Mouse (Mus musculus) CD4-positive, CD25-positive, alpha-beta regulatory T cell, adult 4 months (primary cell): Measurements from ENCODE around the gene Dll1. TPM values are rescaled to one million over a fixed set of nuclear protein-coding genes. Genes with fewer than 3 reads are reported as not detected.
A peak's percentile ranks its signal among the peaks of the same experiment; 100 is the strongest.

Experiments
- ATAC-seq: one replicate; pipeline ENCODE4 v1.8.0; 2017
- polyA plus RNA-seq, 2 experiments: library from polyadenylated mRNA; unstranded; fragments of 100-300 nt; shearing (Covaris generic); gene quantifications; one replicate each; pipeline ENCODE4 v1.2.1; 2017

Gene Dll1
- polyA plus RNA-seq: under 1 TPM in 1 of 2 experiments, not detected in 1; 0.81 TPM

- no peak for ATAC-seq
Observed at GRCm38 (mm10) chr17:15376494-15377181, at the start of gene Dll1. TSS of gene Dll1 (minus strand) at chr17:15376872.

- ATAC-seq: no peak
Observed at GRCm38 (mm10) chr17:15425931-15426330, 49.3 kb upstream of the Dll1 start.

GRCm38 (mm10) chr17:15423080-15423765 lies 46.6 kb upstream of the Dll1 start:
- no peak for ATAC-seq

GRCm38 (mm10) chr17:15422666-15423065 lies 46.0 kb upstream of the Dll1 start:
- ATAC-seq: no peak

- ATAC-seq: no peak
Observed at GRCm38 (mm10) chr17:15421446-15421845, 44.8 kb upstream of the Dll1 start.

GRCm38 (mm10) chr17:15420021-15420603 lies 43.4 kb upstream of the Dll1 start:
- ATAC-seq: no peak

- ATAC-seq: no peak
Observed at GRCm38 (mm10) chr17:15419534-15419933, 42.9 kb upstream of the Dll1 start.

- no peak for ATAC-seq
Observed at GRCm38 (mm10) chr17:15416596-15417215, 40.0 kb upstream of the Dll1 start.

- ATAC-seq: no peak
Observed at GRCm38 (mm10) chr17:15410861-15411260, 34.2 kb upstream of the Dll1 start.

- ATAC-seq: no peak
Observed at GRCm38 (mm10) chr17:15409261-15409660, 32.6 kb upstream of the Dll1 start.

- no peak for ATAC-seq
Observed at GRCm38 (mm10) chr17:15406576-15406975, 29.9 kb upstream of the Dll1 start.

- ATAC-seq: no peak
Observed at GRCm38 (mm10) chr17:15401716-15402115, 25.0 kb upstream of the Dll1 start.

- ATAC-seq: peak; percentile 99
Observed at GRCm38 (mm10) chr17:15395997-15396675, 19.5 kb upstream of the Dll1 start, which contains the start of gene Fam120b. TSS of gene Fam120b (plus strand) at chr17:15396202.

GRCm38 (mm10) chr17:15389356-15389755 lies 12.7 kb upstream of the Dll1 start:
- no peak for ATAC-seq

GRCm38 (mm10) chr17:15388892-15389291 lies 12.2 kb upstream of the Dll1 start:
- ATAC-seq: no peak

GRCm38 (mm10) chr17:15383360-15383759 lies 6.7 kb upstream of the Dll1 start:
- no peak for ATAC-seq

- ATAC-seq: no peak
Observed at GRCm38 (mm10) chr17:15381869-15382660, 5.4 kb upstream of the Dll1 start.

GRCm38 (mm10) chr17:15381092-15381860 lies 4.6 kb upstream of the Dll1 start:
- ATAC-seq: no peak

- no peak for ATAC-seq
Observed at GRCm38 (mm10) chr17:15380641-15381051, 4.0 kb upstream of the Dll1 start.

GRCm38 (mm10) chr17:15379741-15380526 lies 3.3 kb upstream of the Dll1 start:
- ATAC-seq: no peak
